Mouse (Mus musculus): ENCODE measurements at regions not wholly inside any gene's neighbourhood (a gene's known extent, or its start where the extent isn't known, plus 50 kb on each side); places are given as distances from the start of the nearest gene placed in this dataset.

DNA sequence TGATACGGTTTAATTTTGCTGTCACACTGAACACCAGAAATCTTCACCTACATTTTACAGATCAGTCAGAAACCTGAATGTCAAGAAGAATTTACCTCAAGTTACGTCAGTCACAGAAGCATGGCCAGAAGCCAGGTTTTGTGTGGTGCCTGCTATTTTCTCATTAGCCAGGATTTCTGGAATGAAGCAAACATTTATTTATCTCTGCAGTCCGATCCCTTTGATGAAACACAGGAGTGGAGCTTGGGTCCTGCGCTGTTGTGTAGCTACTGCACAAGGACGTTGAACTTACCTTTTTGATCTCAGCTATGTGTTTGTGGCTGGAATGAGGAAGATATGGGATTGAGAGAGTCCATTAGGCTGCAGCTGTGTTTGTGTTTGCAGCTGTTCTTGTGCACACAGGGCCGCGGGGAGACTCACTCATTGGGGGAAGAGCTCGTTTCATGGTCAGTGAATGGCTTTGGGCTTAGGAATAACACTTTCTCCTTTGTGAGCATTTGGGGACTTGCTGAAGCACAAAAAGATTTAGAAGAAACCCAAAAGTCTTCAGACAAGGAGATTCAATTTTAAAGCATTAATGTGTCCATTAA is 318.2 kb downstream of the Gpat3 start:
- no peak overlapping the region for H3K27ac ChIP-seq (ENCODE audit: low read depth)
- H3K27me3 ChIP-seq (replicated peaks; ENCODE audit: control insufficient read depth, insufficient read depth, low read length): no peaks in the 10 kb centered on the region
- DNase-seq (ENCODE audit: low spot score): no peak
- WGBS: 24% methylated on average over 8 of the region's 8 CpGs
- no peaks in the 10 kb centered on the region for H3K36me3 ChIP-seq (ENCODE audit: control insufficient read depth, insufficient read depth, low read length)
- H3K4me1 ChIP-seq (replicated peaks; ENCODE audit: control insufficient read depth, insufficient read depth, low read length): peaks cover 12% of the 10 kb centered on the region; the same call in 1 of the 2 replicates
- no peak for ATAC-seq (replicated peaks; ENCODE audit: low FRiP score, low TSS enrichment, low read depth)
- no peak overlapping the region for H3K4me3 ChIP-seq (ENCODE audit: low read depth, low read length)
- H3K4me2 ChIP-seq (ENCODE audit: low read length): no peak overlapping the region
- H3K9ac ChIP-seq (ENCODE audit: low read length): no peak overlapping the region
- H3K9me3 ChIP-seq (ENCODE audit: control insufficient read depth, low read length): no peaks in the 10 kb centered on the region

- Histone ChIP-seq H3K9ac (ENCODE audit: low read length) (no peak overlapping the region), H3K4me1 (replicated peaks; ENCODE audit: control insufficient read depth, insufficient read depth, low read length) (peaks cover 12% of the 10 kb centered on the region; the same call in 1 of the 2 replicates), H3K27ac (ENCODE audit: low read depth) (no peak overlapping the region), H3K4me3 (ENCODE audit: low read depth, low read length) (no peak overlapping the region), H3K4me2 (ENCODE audit: low read length) (no peak overlapping the region), H3K27me3 (replicated peaks; ENCODE audit: control insufficient read depth, insufficient read depth, low read length) (no peaks in the 10 kb centered on the region), H3K36me3 (ENCODE audit: control insufficient read depth, insufficient read depth, low read length) (no peaks in the 10 kb centered on the region), H3K9me3 (ENCODE audit: control insufficient read depth, low read length) (no peaks in the 10 kb centered on the region)
- DNase-seq (ENCODE audit: low spot score): no peak
- no peak for ATAC-seq (replicated peaks; ENCODE audit: low FRiP score, low TSS enrichment, low read depth)
- WGBS: 27% methylated on average over 5 of the region's 5 CpGs
Measured at GRCm38 (mm10) chr5:101163112-101163511, 317.6 kb downstream of the Gpat3 start.

DNA sequence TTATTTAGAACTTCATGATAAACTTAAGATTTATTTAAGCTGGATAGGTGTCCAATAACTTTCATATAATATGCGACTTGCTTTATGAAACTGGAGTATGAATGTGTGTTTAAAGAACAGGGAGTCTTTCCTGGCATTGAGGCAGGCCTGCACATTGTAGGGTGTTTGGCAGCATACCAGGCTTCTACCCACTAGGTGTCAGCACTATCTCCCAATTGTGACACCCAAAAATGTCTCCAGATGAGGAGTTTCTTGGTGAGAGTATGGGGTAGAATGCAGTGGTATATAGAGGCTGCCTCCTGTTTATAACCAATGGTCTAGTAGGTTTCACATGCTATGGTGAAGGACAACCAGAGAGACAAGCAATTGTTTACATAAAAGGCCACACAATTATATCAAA is 311.9 kb downstream of the Gpat3 start:
- H3K4me2 ChIP-seq (ENCODE audit: low read length): no peak overlapping the region
- ATAC-seq (replicated peaks; ENCODE audit: low FRiP score, low TSS enrichment, low read depth): no peak
- WGBS: 47% methylated on average over 1 of the region's 1 CpGs

DNA sequence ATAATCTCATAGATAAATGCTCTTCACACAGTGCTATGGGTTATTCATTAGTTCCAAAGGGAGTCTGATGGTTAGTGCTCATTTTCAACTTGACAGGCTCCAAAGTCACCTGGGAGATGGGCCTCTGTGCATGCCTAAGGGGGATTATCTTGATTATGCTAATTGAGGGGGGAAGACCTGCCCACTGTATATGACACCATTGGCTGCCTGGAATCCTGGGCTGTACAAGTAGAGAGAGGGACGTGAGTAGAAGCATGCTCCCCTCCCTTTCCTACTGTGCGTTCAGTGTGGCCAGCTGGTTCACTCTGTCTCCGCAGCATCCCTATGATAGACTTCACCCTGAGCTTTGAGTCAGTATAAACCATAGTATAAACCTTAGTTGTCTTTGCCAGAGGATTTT is 300.8 kb downstream of the Gpat3 start:
- Histone ChIP-seq H3K4me1 (replicated peaks; ENCODE audit: control insufficient read depth, insufficient read depth, low read length) (no peaks in the 10 kb centered on the region), H3K9me3 (ENCODE audit: control insufficient read depth, low read length) (no peaks in the 10 kb centered on the region), H3K4me2 (ENCODE audit: low read length) (no peak overlapping the region), H3K27ac (ENCODE audit: low read depth) (no peak overlapping the region), H3K4me3 (ENCODE audit: low read depth, low read length) (no peak overlapping the region), H3K9ac (ENCODE audit: low read length) (no peak overlapping the region), H3K27me3 (replicated peaks; ENCODE audit: control insufficient read depth, insufficient read depth, low read length) (no peaks in the 10 kb centered on the region), H3K36me3 (ENCODE audit: control insufficient read depth, insufficient read depth, low read length) (no peaks in the 10 kb centered on the region)
- DNase-seq (ENCODE audit: low spot score) (peak; percentile 23), ATAC-seq (replicated peaks; ENCODE audit: low FRiP score, low TSS enrichment, low read depth) (no peak)
- 75% methylated on average over 3 of the region's 3 CpGs for WGBS

More for the DNA sequence above, 311.9 kb downstream of the Gpat3 start:
- DNase-seq (ENCODE audit: low spot score): peak; percentile 25
- no peak overlapping the region for H3K9ac ChIP-seq (ENCODE audit: low read length)
- H3K4me1 ChIP-seq (replicated peaks; ENCODE audit: control insufficient read depth, insufficient read depth, low read length): no peaks in the 10 kb centered on the region
- H3K9me3 ChIP-seq (ENCODE audit: control insufficient read depth, low read length): no peaks in the 10 kb centered on the region
- no peak overlapping the region for H3K27ac ChIP-seq (ENCODE audit: low read depth)
- no peaks in the 10 kb centered on the region for H3K36me3 ChIP-seq (ENCODE audit: control insufficient read depth, insufficient read depth, low read length)
- H3K27me3 ChIP-seq (replicated peaks; ENCODE audit: control insufficient read depth, insufficient read depth, low read length): no peaks in the 10 kb centered on the region
- no peak overlapping the region for H3K4me3 ChIP-seq (ENCODE audit: low read depth, low read length)

DNA sequence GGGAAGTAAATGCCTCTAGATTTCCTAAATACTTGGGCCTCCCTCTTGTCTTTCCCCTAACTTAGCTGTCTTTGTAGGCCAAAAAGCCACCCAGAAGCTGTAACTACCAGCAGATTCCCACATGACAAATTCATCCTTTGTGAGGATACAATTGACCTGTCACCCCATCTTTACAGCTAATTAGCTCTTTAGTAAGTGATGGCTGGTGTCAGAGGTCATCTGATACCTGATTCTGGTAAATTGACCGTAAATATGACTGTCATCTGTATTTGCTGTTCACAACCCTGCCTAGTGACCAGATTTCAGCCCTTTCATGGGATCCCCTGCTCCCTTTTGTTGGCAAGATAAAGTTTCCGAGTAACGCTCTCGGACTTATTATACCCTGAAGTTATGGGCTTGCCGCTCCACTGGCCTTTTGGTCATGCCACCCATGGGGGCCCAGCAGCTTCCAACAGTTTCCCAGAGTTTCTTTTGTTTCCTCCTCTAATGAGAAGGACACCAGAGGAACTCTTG is 279.5 kb downstream of the Gpat3 start:
- Histone ChIP-seq H3K36me3 (ENCODE audit: control insufficient read depth, insufficient read depth, low read length) (no peaks in the 10 kb centered on the region), H3K4me1 (replicated peaks; ENCODE audit: control insufficient read depth, insufficient read depth, low read length) (no peaks in the 10 kb centered on the region), H3K27ac (ENCODE audit: low read depth) (no peak overlapping the region), H3K4me2 (ENCODE audit: low read length) (no peak overlapping the region), H3K9me3 (ENCODE audit: control insufficient read depth, low read length) (no peaks in the 10 kb centered on the region), H3K27me3 (replicated peaks; ENCODE audit: control insufficient read depth, insufficient read depth, low read length) (no peaks in the 10 kb centered on the region), H3K9ac (ENCODE audit: low read length) (no peak overlapping the region), H3K4me3 (ENCODE audit: low read depth, low read length) (no peak overlapping the region)
- ATAC-seq (replicated peaks; ENCODE audit: low FRiP score, low TSS enrichment, low read depth) (no peak), DNase-seq (ENCODE audit: low spot score) (no peak)
- 60% methylated on average over 5 of the region's 5 CpGs for WGBS

GRCm38 (mm10) chr5:101122914-101123313 is 277.4 kb downstream of the Gpat3 start:
- no peak overlapping the region for H3K4me2 ChIP-seq (ENCODE audit: low read length)
- H3K4me1 ChIP-seq (replicated peaks; ENCODE audit: control insufficient read depth, insufficient read depth, low read length): no peaks in the 10 kb centered on the region
- H3K27ac ChIP-seq (ENCODE audit: low read depth): no peak overlapping the region
- 93% methylated on average over 6 of the region's 6 CpGs for WGBS
- ATAC-seq (replicated peaks; ENCODE audit: low FRiP score, low TSS enrichment, low read depth) (no peak), DNase-seq (ENCODE audit: low spot score) (no peak)
- H3K4me3 ChIP-seq (ENCODE audit: low read depth, low read length): no peak overlapping the region
- H3K9me3 ChIP-seq (ENCODE audit: control insufficient read depth, low read length): no peaks in the 10 kb centered on the region
- H3K36me3 ChIP-seq (ENCODE audit: control insufficient read depth, insufficient read depth, low read length): no peaks in the 10 kb centered on the region
- no peak overlapping the region for H3K9ac ChIP-seq (ENCODE audit: low read length)
- H3K27me3 ChIP-seq (replicated peaks; ENCODE audit: control insufficient read depth, insufficient read depth, low read length): no peaks in the 10 kb centered on the region

DNA sequence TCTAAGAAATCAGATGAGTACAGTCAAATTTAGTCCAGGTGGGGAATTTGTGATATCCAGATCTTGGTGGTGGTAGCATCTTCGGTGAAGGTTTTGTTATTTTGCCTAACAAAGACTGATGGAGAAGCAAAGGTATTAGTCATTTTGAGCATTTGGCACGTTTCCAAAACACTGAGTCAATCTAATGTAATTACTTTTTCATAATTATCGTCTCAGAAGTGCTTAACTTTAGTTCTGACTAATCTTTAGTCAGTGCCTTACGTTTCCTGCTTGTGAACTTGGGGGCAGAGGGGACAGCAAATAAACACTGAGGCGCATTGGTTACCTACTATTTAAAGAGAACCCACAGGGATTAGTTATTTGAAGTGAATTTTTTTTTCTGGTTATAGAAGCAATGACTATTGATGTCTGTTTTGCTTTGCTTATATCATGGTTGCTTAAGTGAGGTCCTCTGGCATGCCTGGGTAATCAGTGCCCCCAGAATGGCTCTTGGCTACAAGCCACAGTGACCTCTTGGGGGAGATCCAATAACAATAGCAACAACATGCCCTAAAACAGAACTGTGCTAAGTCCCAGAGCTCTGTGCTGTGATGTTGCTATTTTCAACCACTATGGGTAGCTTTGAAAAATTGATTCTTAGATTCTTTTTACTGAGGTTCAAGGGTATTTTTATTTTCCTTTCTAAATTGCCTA is 275.1 kb downstream of the Gpat3 start:
- no peaks in the 10 kb centered on the region for H3K36me3 ChIP-seq (ENCODE audit: control insufficient read depth, insufficient read depth, low read length)
- ATAC-seq (replicated peaks; ENCODE audit: low FRiP score, low TSS enrichment, low read depth) (no peak), DNase-seq (ENCODE audit: low spot score) (no peak)
- H3K9ac ChIP-seq (ENCODE audit: low read length): no peak overlapping the region
- H3K27ac ChIP-seq (ENCODE audit: low read depth): no peak overlapping the region
- H3K27me3 ChIP-seq (replicated peaks; ENCODE audit: control insufficient read depth, insufficient read depth, low read length): no peaks in the 10 kb centered on the region
- H3K4me3 ChIP-seq (ENCODE audit: low read depth, low read length): no peak overlapping the region
- no peaks in the 10 kb centered on the region for H3K9me3 ChIP-seq (ENCODE audit: control insufficient read depth, low read length)
- H3K4me1 ChIP-seq (replicated peaks; ENCODE audit: control insufficient read depth, insufficient read depth, low read length): no peaks in the 10 kb centered on the region
- no peak overlapping the region for H3K4me2 ChIP-seq (ENCODE audit: low read length)
- WGBS: 45% methylated on average over 5 of the region's 5 CpGs

DNA sequence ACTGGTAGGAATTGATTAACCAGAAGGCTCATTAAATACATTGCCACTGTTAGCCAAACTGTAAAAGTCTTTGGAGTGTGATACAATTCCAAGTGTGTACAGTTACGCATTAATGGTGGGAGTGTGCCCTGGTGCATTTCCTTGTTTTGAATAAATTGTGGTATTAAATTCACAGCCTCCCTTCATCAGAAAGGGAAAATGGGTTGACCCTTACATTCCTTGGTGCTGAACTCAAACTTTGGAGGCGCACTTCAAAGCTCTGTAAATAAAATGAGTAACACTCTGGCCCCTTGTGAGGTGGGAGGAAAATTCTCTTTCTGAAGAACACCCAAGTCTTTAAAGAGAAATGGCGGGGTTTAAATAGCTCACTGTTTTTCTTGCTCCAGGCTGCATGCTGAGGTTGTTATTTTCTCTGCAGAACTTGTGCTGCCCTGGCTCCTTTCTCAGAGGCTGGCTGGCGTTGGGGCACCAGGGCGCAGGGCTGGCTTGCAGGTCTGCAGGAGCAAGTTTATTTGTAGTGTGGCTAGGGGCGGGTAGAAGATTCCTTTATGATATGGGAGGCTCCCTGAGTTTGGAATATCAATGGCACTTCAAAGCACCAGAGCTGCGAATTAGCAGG is 266.7 kb downstream of the Gpat3 start:
- no peak overlapping the region for H3K27ac ChIP-seq (ENCODE audit: low read depth)

More for the DNA sequence above, 266.7 kb downstream of the Gpat3 start:
- H3K27me3 ChIP-seq (replicated peaks; ENCODE audit: control insufficient read depth, insufficient read depth, low read length): no peaks in the 10 kb centered on the region
- no peaks in the 10 kb centered on the region for H3K4me1 ChIP-seq (replicated peaks; ENCODE audit: control insufficient read depth, insufficient read depth, low read length)
- no peak overlapping the region for H3K9ac ChIP-seq (ENCODE audit: low read length)
- no peak for DNase-seq (ENCODE audit: low spot score)
- H3K36me3 ChIP-seq (ENCODE audit: control insufficient read depth, insufficient read depth, low read length): no peaks in the 10 kb centered on the region
- WGBS: 29% methylated on average over 7 of the region's 7 CpGs
- ATAC-seq (replicated peaks; ENCODE audit: low FRiP score, low TSS enrichment, low read depth): no peak
- H3K4me2 ChIP-seq (ENCODE audit: low read length): no peak overlapping the region
- no peaks in the 10 kb centered on the region for H3K9me3 ChIP-seq (ENCODE audit: control insufficient read depth, low read length)
- no peak overlapping the region for H3K4me3 ChIP-seq (ENCODE audit: low read depth, low read length)
